Mouse (Mus musculus) ES-E14 (cell line): Measurements from ENCODE around the gene Arsa.

ENCODE experiments used
- CHD2 ChIP-seq: IDR thresholded peaks from 2 replicates; pipeline ENCODE4 v1.6.1; 2014; ENCODE audit warnings: mild to moderate bottlenecking, low read depth, low read length, inconsistent platforms
- ZNF384 ChIP-seq: IDR thresholded peaks from 2 replicates; pipeline ENCODE4 v1.6.1; 2012; ENCODE audit warnings: low read depth, low read length, inconsistent platforms

DNA sequence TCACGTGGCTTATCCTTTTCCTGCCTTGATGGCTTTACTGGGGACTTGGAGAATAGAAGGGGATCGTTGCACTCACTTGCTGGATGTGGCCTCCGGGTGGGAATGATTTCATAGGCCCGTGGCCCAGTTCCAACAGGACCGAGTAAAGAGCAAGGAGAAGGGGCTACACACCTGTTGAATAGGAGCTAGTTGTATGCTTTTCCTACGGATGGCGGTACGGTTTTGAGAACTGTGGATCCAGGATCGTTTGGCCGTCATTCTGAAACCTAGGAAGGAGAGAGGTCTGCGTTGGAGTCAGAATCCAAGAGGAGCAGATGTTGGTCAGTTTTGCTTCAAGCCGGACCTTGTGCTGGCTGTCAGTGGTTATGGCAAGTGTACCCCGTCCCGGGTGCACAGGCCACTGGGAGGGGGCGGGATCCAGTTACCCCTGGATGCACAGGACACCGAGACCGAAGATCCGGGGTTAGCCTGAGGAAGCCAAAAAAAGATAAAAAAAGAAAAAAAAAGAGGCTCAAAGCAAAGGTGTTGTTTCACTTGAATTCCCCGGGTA lies 49.6 kb upstream of the Arsa start:
- TF ChIP-seq CHD2 (no peak), ZNF384 (no peak)
